Mouse (Mus musculus): ENCODE results near the gene Taok3. TPM values are rescaled to one million over a fixed set of nuclear protein-coding genes. Genes with fewer than 3 reads are reported as not detected.

Taok3 gene
- polyA plus RNA-seq, 1 experiment from 2014 or later, result 28.9 TPM

DNA sequence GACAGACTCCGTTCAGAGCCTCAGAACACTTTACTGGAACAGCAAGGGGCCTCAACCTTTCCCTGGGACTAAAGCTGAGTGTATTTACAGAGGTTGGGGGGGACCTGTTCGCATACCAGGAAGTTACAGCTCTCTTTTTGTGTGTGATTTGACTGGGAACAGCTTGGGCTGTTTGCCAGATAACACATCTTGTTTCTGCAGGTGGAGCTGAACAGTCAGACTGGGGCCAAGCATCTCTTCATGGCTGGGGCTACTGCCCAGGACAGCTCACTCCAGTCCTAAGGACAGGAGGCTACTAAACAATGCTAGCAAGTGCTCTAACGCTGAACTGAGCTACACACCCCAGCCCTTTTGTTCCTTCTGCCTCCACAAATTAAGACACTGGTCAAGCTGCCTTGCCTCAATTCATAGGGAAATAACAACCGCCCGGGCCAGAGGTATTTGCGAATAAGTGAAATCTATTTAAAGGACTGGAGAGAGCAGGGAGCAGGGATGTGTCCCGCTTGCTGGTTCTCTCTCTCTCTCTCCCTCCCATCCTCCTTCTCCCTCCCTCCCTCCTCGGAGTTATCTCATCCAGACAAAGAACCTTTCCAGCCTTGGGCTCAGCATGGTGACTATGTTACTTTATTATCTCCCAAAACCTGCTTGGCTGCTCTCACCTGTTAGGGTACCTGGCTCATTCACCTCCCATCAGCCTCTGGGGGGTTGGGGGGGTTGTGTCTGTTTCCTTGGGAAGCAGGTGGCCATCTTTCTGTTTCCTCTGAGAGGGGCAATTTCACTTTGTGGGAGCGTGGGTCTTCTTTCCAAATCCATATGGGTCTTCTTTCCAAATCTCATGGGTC is 194.9 kb downstream of the Taok3 start:
- Histone ChIP-seq H3K27me3 (peaks cover 48% of the 10 kb centered on the region), H3K4me3 (no peak overlapping the region), H3K9me3 (no peaks in the 10 kb centered on the region), H3K27ac (replicated peaks) (no peak overlapping the region), H3K36me3 (no peaks in the 10 kb centered on the region), H3K4me1 (peaks cover 21% of the 10 kb centered on the region), H3K4me2 (replicated peaks) (no peak overlapping the region), H3K9ac (replicated peaks) (peak overlapping the region; percentile 24; the same call in 1 of the 2 replicates)
- WGBS, result 13% methylated on average over 9 of the region's 9 CpGs
- no peak for ATAC-seq (ENCODE audit: low FRiP score, low read depth)

DNA sequence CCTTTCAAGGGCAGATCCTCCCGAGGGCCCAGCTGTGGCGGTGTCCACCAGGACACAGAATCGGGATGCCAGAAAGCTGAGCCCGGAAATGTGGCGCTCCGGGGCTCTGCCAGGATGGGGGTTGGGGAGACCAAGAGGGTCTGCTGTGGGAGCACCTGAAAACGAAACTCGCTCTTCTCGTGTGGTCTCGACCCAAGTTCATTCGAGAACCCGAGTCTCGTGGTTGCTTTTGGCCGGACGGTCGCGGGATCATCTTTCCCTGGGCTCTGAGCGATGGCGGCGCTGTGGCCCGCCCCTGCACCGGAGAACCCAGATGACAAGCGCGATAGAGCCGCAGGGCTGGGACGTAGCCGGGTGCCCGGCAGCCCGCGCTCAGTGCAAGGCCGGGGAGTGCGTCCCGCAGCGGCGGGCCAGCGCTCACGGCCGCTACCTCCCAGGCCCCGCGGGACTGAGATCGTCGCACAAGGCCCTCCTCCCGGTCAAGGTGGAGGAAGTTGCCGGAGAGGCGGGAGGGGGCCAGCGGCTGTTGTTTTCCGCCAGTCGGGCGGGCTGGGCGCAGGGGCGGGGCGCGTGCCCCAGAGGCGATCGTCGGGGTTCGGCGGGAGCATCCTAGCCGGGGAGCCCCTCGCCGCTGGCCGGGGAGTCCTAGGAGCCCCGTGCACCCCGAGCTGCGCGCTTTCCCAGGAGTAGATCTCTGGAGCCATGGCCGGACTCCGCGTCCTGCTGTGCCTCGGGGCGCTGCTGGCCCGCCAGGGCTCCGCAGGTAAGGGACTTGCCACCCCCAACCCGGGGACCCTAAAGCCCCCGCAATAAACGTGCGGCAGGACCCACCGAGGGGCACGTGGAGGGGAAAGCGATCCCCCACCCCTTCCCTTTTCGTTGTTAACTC is 199.1 kb downstream of the Taok3 start, which contains the start of gene Vsig10:
Vsig10 (plus strand) TSS at position 343 of the 889 bp plus-strand sequence.
- Histone ChIP-seq H3K27me3 (peaks cover 61% of the 10 kb centered on the region), H3K4me3 (peak within 1 kb of the TSS; percentile 60), H3K4me2 (replicated peaks) (peak within 1 kb of the TSS; percentile 99), H3K36me3 (no peaks in the 10 kb centered on the region), H3K4me1 (peaks cover 20% of the 10 kb centered on the region), H3K9me3 (no peaks in the 10 kb centered on the region), H3K27ac (replicated peaks) (no peak within 1 kb of the TSS), H3K9ac (replicated peaks) (peak within 1 kb of the TSS; percentile 68)
- under 1% methylated on average over 64 of the region's 81 CpGs for WGBS
- ATAC-seq (ENCODE audit: low FRiP score, low read depth), result peak; percentile 76

DNA sequence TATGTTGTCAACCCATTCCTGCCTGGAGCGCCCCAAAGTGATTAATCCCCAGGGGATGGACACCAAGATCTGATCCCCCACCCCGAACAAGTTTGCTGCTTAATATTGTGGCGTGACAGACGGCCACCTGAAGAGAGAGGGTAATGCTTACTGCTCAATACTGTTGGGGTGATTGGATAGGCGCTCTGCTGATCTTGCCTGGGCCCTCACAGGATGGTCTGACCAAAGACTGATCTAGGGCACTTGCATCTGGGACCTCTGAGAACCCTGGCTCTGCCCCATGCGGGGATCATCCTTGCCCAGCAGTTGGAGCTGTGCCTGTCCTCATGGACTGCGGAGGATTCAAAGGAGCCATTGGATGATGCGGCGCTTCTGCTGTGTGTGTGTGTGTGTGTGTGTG is 203.8 kb downstream of the Taok3 start:
- ATAC-seq (ENCODE audit: low FRiP score, low read depth), result no peak
- peaks cover 7% of the 10 kb centered on the region; the same call in 1 of the 2 replicates for H3K4me1 ChIP-seq
- no peak overlapping the region for H3K4me2 ChIP-seq (replicated peaks)
- H3K27me3 ChIP-seq, result peaks cover 31% of the 10 kb centered on the region
- H3K4me3 ChIP-seq, result no peak overlapping the region
- no peaks in the 10 kb centered on the region for H3K36me3 ChIP-seq
- H3K27ac ChIP-seq (replicated peaks), result no peak overlapping the region
- H3K9ac ChIP-seq (replicated peaks), result no peak overlapping the region
- H3K9me3 ChIP-seq, result no peaks in the 10 kb centered on the region
- 81% methylated on average over 9 of the region's 9 CpGs for WGBS

Other genes with a start within 250 kb of the Taok3 start
- 116 and 118 TPM in 2 replicates for gene Suds3, start 4.0 kb upstream of the Taok3 start, polyA plus RNA-seq (2016; fragmentation: Nextera tagmentation; extraction: Ambion mirVana)
- 797 and 825 TPM in 2 replicates for gene Pebp1, start 167.5 kb downstream of the Taok3 start, polyA plus RNA-seq (2016; fragmentation: Nextera tagmentation; extraction: Ambion mirVana)
- 3.1 and 4.7 TPM in 2 replicates for gene Vsig10, start 199.0 kb downstream of the Taok3 start, polyA plus RNA-seq (2016; fragmentation: Nextera tagmentation; extraction: Ambion mirVana)
- 113 and 114 TPM in 2 replicates for gene Wsb2, start 237.2 kb downstream of the Taok3 start, polyA plus RNA-seq (2016; fragmentation: Nextera tagmentation; extraction: Ambion mirVana)